14 mouse cellular contexts compared by ENCODE assay signal in genomic region chr14:26670964-26671363, GRCm38 (mm10). TPM values are rescaled to one million over a fixed set of nuclear protein-coding genes. Genes with fewer than 3 reads are reported as not detected.
A peak's percentile ranks its signal among the peaks of the same experiment; 100 is the strongest.
DNase-seq lines count a peak whose midpoint lies in the region; ATAC-seq and TF ChIP-seq lines count a peak whose summit lies in the region.
"Had no signal": no experiment of that assay in that cellular context is flagged by ENCODE, and none has a peak within 500 bp of the region (broad histone marks: within the 10 kb centered on the region; RNA-seq: fewer than 3 reads in every experiment).

No protein-coding gene starts in this region.

- peak; percentile 22; the same call in 1 of the 2 replicates for TF ChIP-seq CTCF in intestine, postnatal 0 days (IDR thresholded peaks at IDR 0.05; ENCODE audit: low read depth)

- H3K9ac ChIP-seq in intestine, postnatal 0 days (ENCODE audit: low read depth, low read length) = no peak overlapping the region
- no peak overlapping the region for H3K9ac ChIP-seq in intestine, embryonic 16.5 days (ENCODE audit: low read depth, low read length)
- H3K9ac ChIP-seq in neural tube, embryonic 14.5 days (replicated peaks; ENCODE audit: low read depth, low read length) = no peak overlapping the region
- H3K9ac ChIP-seq in neural tube, embryonic 15.5 days (replicated peaks) = no peak overlapping the region

- no peaks in the 10 kb centered on the region for H3K27me3 ChIP-seq in intestine, postnatal 0 days (replicated peaks; ENCODE audit: control insufficient read depth, insufficient read depth, low read length)
- no peaks in the 10 kb centered on the region for H3K27me3 ChIP-seq in intestine, embryonic 16.5 days (replicated peaks; ENCODE audit: control insufficient read depth, insufficient read depth, low read length)
- no peaks in the 10 kb centered on the region; the same call in 1 of the 2 replicates for H3K27me3 ChIP-seq in neural tube, embryonic 14.5 days (ENCODE audit: control insufficient read depth, insufficient read depth, low read length)
- H3K27me3 ChIP-seq in neural tube, embryonic 15.5 days (replicated peaks) = no peaks in the 10 kb centered on the region
- H3K27me3 ChIP-seq in limb, embryonic 10.5 days (ENCODE audit: low read depth, poor library complexity, severe bottlenecking) = peaks cover 4% of the 10 kb centered on the region; the same call in 1 of the 2 replicates
- no peaks in the 10 kb centered on the region for H3K27me3 ChIP-seq in splenic B cell, adult 2 months (ENCODE audit: control insufficient read depth, insufficient read depth, low read length, poor library complexity, severe bottlenecking)
- H3K27me3 ChIP-seq: Patski had no signal

- H3K9me3 ChIP-seq in intestine, postnatal 0 days (ENCODE audit: control insufficient read depth) = no peaks in the 10 kb centered on the region
- no peaks in the 10 kb centered on the region for H3K9me3 ChIP-seq in intestine, embryonic 16.5 days (ENCODE audit: control insufficient read depth, low read length)
- H3K9me3 ChIP-seq in neural tube, embryonic 14.5 days (ENCODE audit: control insufficient read depth, low read length) = no peaks in the 10 kb centered on the region
- no peaks in the 10 kb centered on the region for H3K9me3 ChIP-seq in neural tube, embryonic 15.5 days (replicated peaks)
- no peaks in the 10 kb centered on the region for H3K9me3 ChIP-seq in limb, embryonic 10.5 days (replicated peaks)
- H3K9me3 ChIP-seq: neural tube, embryonic 12.5 days had no signal

- no peak overlapping the region for H3K4me2 ChIP-seq in intestine, postnatal 0 days (replicated peaks; ENCODE audit: low read depth)
- no peak overlapping the region for H3K4me2 ChIP-seq in intestine, embryonic 16.5 days (ENCODE audit: low read depth, low read length)
- H3K4me2 ChIP-seq in neural tube, embryonic 14.5 days (ENCODE audit: low read depth, low read length) = peak overlapping the region; percentile 61; the same call in 1 of the 2 replicates
- H3K4me2 ChIP-seq in neural tube, embryonic 15.5 days = no peak overlapping the region

- peaks cover 5% of the 10 kb centered on the region; the same call in 1 of the 2 replicates for H3K4me1 ChIP-seq in intestine, postnatal 0 days (replicated peaks; ENCODE audit: control insufficient read depth, insufficient read depth, low read length)
- peaks cover 8% of the 10 kb centered on the region; the same call in 1 of the 2 replicates for H3K4me1 ChIP-seq in intestine, embryonic 16.5 days (ENCODE audit: control insufficient read depth, insufficient read depth, low read length)
- peaks cover 23% of the 10 kb centered on the region for H3K4me1 ChIP-seq in neural tube, embryonic 14.5 days (ENCODE audit: control insufficient read depth, insufficient read depth, low read length)
- H3K4me1 ChIP-seq in neural tube, embryonic 15.5 days = peaks cover 30% of the 10 kb centered on the region
- peaks cover 23% of the 10 kb centered on the region for H3K4me1 ChIP-seq in limb, embryonic 10.5 days

- peaks cover 2% of the 10 kb centered on the region; the same call in 1 of the 2 replicates for H3K36me3 ChIP-seq in intestine, postnatal 0 days (ENCODE audit: control insufficient read depth, insufficient read depth)
- H3K36me3 ChIP-seq in intestine, embryonic 16.5 days (ENCODE audit: control insufficient read depth, insufficient read depth, low read length) = no peaks in the 10 kb centered on the region
- no peaks in the 10 kb centered on the region; the same call in 1 of the 2 replicates for H3K36me3 ChIP-seq in neural tube, embryonic 14.5 days (ENCODE audit: control insufficient read depth, insufficient read depth, low read length)
- peaks cover 1% of the 10 kb centered on the region; the same call in 1 of the 2 replicates for H3K36me3 ChIP-seq in neural tube, embryonic 15.5 days
- peaks cover 6% of the 10 kb centered on the region for H3K36me3 ChIP-seq in limb, embryonic 10.5 days
- H3K36me3 ChIP-seq in splenic B cell, adult 2 months (ENCODE audit: control insufficient read depth, insufficient read depth, low read length, poor library complexity, severe bottlenecking) = no peaks in the 10 kb centered on the region

- no peak overlapping the region for H3K4me3 ChIP-seq in intestine, postnatal 0 days (ENCODE audit: low read depth, low read length)
- H3K4me3 ChIP-seq in intestine, embryonic 16.5 days (ENCODE audit: low read length) = no peak overlapping the region
- no peak overlapping the region; the same call in 1 of the 2 replicates for H3K4me3 ChIP-seq in neural tube, embryonic 14.5 days (ENCODE audit: low read depth, low read length)
- no peak overlapping the region for H3K4me3 ChIP-seq in neural tube, embryonic 15.5 days (replicated peaks)
- peak overlapping the region; percentile 97 for H3K4me3 ChIP-seq in limb, embryonic 10.5 days

- H3K27ac ChIP-seq in intestine, postnatal 0 days (ENCODE audit: low read depth, low read length) = no peak overlapping the region
- H3K27ac ChIP-seq in intestine, embryonic 16.5 days (ENCODE audit: low read length) = no peak overlapping the region
- H3K27ac ChIP-seq in neural tube, embryonic 14.5 days (ENCODE audit: low read depth, low read length) = no peak overlapping the region
- H3K27ac ChIP-seq in neural tube, embryonic 15.5 days (replicated peaks) = no peak overlapping the region
- no peak overlapping the region for H3K27ac ChIP-seq in limb, embryonic 10.5 days
- H3K27ac ChIP-seq: neural tube, embryonic 12.5 days had no signal

- ATAC-seq in intestine, postnatal 0 days = no peak
- no peak for ATAC-seq in intestine, embryonic 16.5 days
- no peak for ATAC-seq in neural tube, embryonic 14.5 days (ENCODE audit: low read depth)
- no peak for ATAC-seq in neural tube, embryonic 15.5 days (ENCODE audit: low FRiP score)
- ATAC-seq: Patski had no signal

- no peak for DNase-seq in limb, embryonic 10.5 days (ENCODE audit: low spot score)
- peak; percentile 29 for DNase-seq in splenic B cell, adult 2 months (ENCODE audit: low read depth, low spot score)
- DNase-seq in adrenal gland, adult 18-20 months (ENCODE audit: low spot score in 2 of 2) = no peak
- DNase-seq: adrenal gland, postnatal 10 days; gastrocnemius, postnatal 36 days; heart, postnatal 4 days; kidney, postnatal 14 days; lung, postnatal 4 days had no signal

RNA-seq across cellular contexts. Expression of gene Pde12, which starts 1.3 kb away (rescaled TPM):
- 6.9 and 7.6 TPM in 2 replicates for polyA plus RNA-seq in intestine, postnatal 0 days (2015; fragmentation: Nextera tagmentation; extraction: Ambion mirVana)
- 8.9 and 9.8 TPM in 2 replicates for polyA plus RNA-seq in intestine, embryonic 16.5 days (2015; fragmentation: Nextera tagmentation; extraction: Ambion mirVana)
- polyA plus RNA-seq in neural tube, embryonic 14.5 days (2014; fragmentation: Nextera tagmentation; extraction: Ambion mirVana) = 13.7 and 13.8 TPM in 2 replicates
- polyA plus RNA-seq in neural tube, embryonic 15.5 days (2015; fragmentation: Nextera tagmentation; extraction: Ambion mirVana) = 10.6 and 11.5 TPM in 2 replicates
- polyA plus RNA-seq in limb, embryonic 10.5 days (2016; fragmentation: Nextera tagmentation; extraction: Ambion mirVana) = 12.6 and 12.9 TPM in 2 replicates
- 10 to 100 TPM; 11.9 TPM for total RNA-seq in adrenal gland, adult 18-20 months (2021)

RNA-seq across cellular contexts. Expression of gene Dnah12, which starts 22.1 kb away (rescaled TPM):
- polyA plus RNA-seq in intestine, postnatal 0 days (2015; fragmentation: Nextera tagmentation; extraction: Ambion mirVana) = 0.05 and 0.08 TPM in 2 replicates
- 0.06 and 0.07 TPM in 2 replicates for polyA plus RNA-seq in intestine, embryonic 16.5 days (2015; fragmentation: Nextera tagmentation; extraction: Ambion mirVana)
- polyA plus RNA-seq in neural tube, embryonic 14.5 days (2014; fragmentation: Nextera tagmentation; extraction: Ambion mirVana) = 0.03 and 0.15 TPM in 2 replicates
- polyA plus RNA-seq in neural tube, embryonic 15.5 days (2015; fragmentation: Nextera tagmentation; extraction: Ambion mirVana) = 0.19 and 0.20 TPM in 2 replicates
- not detected in 2 replicates for polyA plus RNA-seq in limb, embryonic 10.5 days (2016; fragmentation: Nextera tagmentation; extraction: Ambion mirVana)
- total RNA-seq in adrenal gland, adult 18-20 months (2021) = under 1 TPM; 0.03 to 0.17 TPM
- total RNA-seq: gastrocnemius, postnatal 36 days had no signal

RNA-seq across cellular contexts. Expression of gene Arf4, which starts 33.1 kb away (rescaled TPM):
- polyA plus RNA-seq in intestine, postnatal 0 days (2015; fragmentation: Nextera tagmentation; extraction: Ambion mirVana) = 640 and 727 TPM in 2 replicates
- polyA plus RNA-seq in intestine, embryonic 16.5 days (2015; fragmentation: Nextera tagmentation; extraction: Ambion mirVana) = 615 and 619 TPM in 2 replicates
- 553 and 578 TPM in 2 replicates for polyA plus RNA-seq in neural tube, embryonic 14.5 days (2014; fragmentation: Nextera tagmentation; extraction: Ambion mirVana)
- polyA plus RNA-seq in neural tube, embryonic 15.5 days (2015; fragmentation: Nextera tagmentation; extraction: Ambion mirVana) = 502 and 529 TPM in 2 replicates
- 464 and 513 TPM in 2 replicates for polyA plus RNA-seq in limb, embryonic 10.5 days (2016; fragmentation: Nextera tagmentation; extraction: Ambion mirVana)
- 100 to 1,000 TPM; 200 to 211 TPM for total RNA-seq in adrenal gland, adult 18-20 months (2021)
